Mouse (Mus musculus) MEL (cell line): ENCODE measurements at regions not wholly inside any gene's neighbourhood (a gene's known extent, or its start where the extent isn't known, plus 50 kb on each side); places are given as distances from the start of the nearest gene placed in this dataset.

Experiments used
- DNase-seq: peaks from one replicate; pipeline ENCODE4 v3.0.0; 2011; ENCODE audit warnings: low read depth, low spot score
- H3K27ac ChIP-seq: 2 replicates; pipeline ENCODE4 v1.5.1; 2012; ENCODE audit warnings: low read depth, mild to moderate bottlenecking, control low read depth, low read length, moderate library complexity; ENCODE audit not compliant: control insufficient read depth
- H3K27me3 ChIP-seq, 2 experiments: fragments of 150-350 bp in 1 of 2; sonication (generic) in 1 of 2; 2 replicates each; pipeline ENCODE4 v1.6.1; 2012; ENCODE audit warnings: low read length in 2 of 2, mild to moderate bottlenecking in 2 of 2, improper control_type of control experiment in 1 of 2, moderate library complexity in 1 of 2; ENCODE audit not compliant: insufficient read depth in 2 of 2, control insufficient read depth in 1 of 2
- H3K36me3 ChIP-seq, 2 experiments: 2 replicates each; pipeline ENCODE4 v1.6.1; 2012 to 2014; ENCODE audit warnings: low read length in 2 of 2, improper control_type of control experiment in 1 of 2, inconsistent platforms in 1 of 2, mild to moderate bottlenecking in 1 of 2; ENCODE audit not compliant: insufficient read depth in 2 of 2, control insufficient read depth in 1 of 2
- H3K4me1 ChIP-seq, 2 experiments: fragments of 150-350 bp in 1 of 2; sonication (generic) in 1 of 2; 2 replicates each; pipeline ENCODE4 v1.6.1; 2012; ENCODE audit warnings: low read length in 2 of 2, improper control_type of control experiment in 1 of 2, mild to moderate bottlenecking in 1 of 2; ENCODE audit not compliant: insufficient read depth in 2 of 2, control insufficient read depth in 1 of 2
- H3K4me3 ChIP-seq, 2 experiments: fragments of 150-350 bp in 1 of 2; sonication (generic) in 1 of 2; 2 replicates each; pipeline ENCODE4 v1.5.1; 2012; ENCODE audit warnings: low read depth in 2 of 2, low read length in 2 of 2, mild to moderate bottlenecking in 2 of 2, moderate library complexity in 2 of 2, control low read depth in 1 of 2, improper control_type of control experiment in 1 of 2; ENCODE audit not compliant: control insufficient read depth in 1 of 2, insufficient read depth in 1 of 2
- H3K79me2 ChIP-seq: 2 replicates; pipeline ENCODE4 v1.6.1; 2012; ENCODE audit warnings: mild to moderate bottlenecking, low read length, moderate library complexity; ENCODE audit not compliant: control insufficient read depth, poor library complexity, insufficient read depth
- H3K9ac ChIP-seq: 2 replicates; pipeline ENCODE4 v1.6.1; 2012; ENCODE audit warnings: low read depth, mild to moderate bottlenecking, control low read depth, low read length, moderate library complexity; ENCODE audit not compliant: control insufficient read depth, poor library complexity, severe bottlenecking
- H3K9me3 ChIP-seq: fragments of 150-350 bp; sonication (generic); replicated peaks from 2 replicates; pipeline ENCODE4 v1.6.1; 2012; ENCODE audit warnings: mild to moderate bottlenecking, low read length, improper control_type of control experiment, moderate library complexity; ENCODE audit not compliant: insufficient read depth
- BHLHE40 ChIP-seq: IDR thresholded peaks from 2 replicates; pipeline ENCODE4 v1.6.1; 2012; ENCODE audit warnings: low read depth, mild to moderate bottlenecking, inconsistent platforms, low read length, improper control_type of control experiment, borderline replicate concordance
- CHD1 ChIP-seq: IDR thresholded peaks from 2 replicates; pipeline ENCODE4 v1.6.1; 2012; ENCODE audit warnings: low read depth, mild to moderate bottlenecking, inconsistent platforms, low read length, improper control_type of control experiment
- E2F4 ChIP-seq: IDR thresholded peaks from 2 replicates; pipeline ENCODE4 v1.6.1; 2011; ENCODE audit warnings: low read depth, low read length, improper control_type of control experiment, borderline replicate concordance
- GATA1 ChIP-seq: IDR thresholded peaks from 2 replicates; pipeline ENCODE4 v1.6.1; 2011; ENCODE audit warnings: low read depth, low read length, improper control_type of control experiment
- JUND ChIP-seq: IDR thresholded peaks from 2 replicates; pipeline ENCODE4 v1.6.1; 2011; ENCODE audit warnings: low read depth, mild to moderate bottlenecking, improper control_type of control experiment, low read length
- KAT2A ChIP-seq: conservative IDR thresholded peaks from 2 replicates; pipeline ENCODE4 v1.6.1; 2012; ENCODE audit warnings: low read depth, low read length, improper control_type of control experiment, inconsistent platforms
- MEF2A ChIP-seq: IDR thresholded peaks from 2 replicates; pipeline ENCODE4 v1.6.1; 2014; ENCODE audit warnings: low read depth, mild to moderate bottlenecking, inconsistent platforms, low read length, improper control_type of control experiment; ENCODE audit not compliant: poor library complexity, insufficient replicate concordance, severe bottlenecking; ENCODE audit errors: extremely low read depth
- MYB ChIP-seq: IDR thresholded peaks from 2 replicates; pipeline ENCODE4 v1.6.1; 2011; ENCODE audit warnings: mild to moderate bottlenecking, low read depth, low read length, improper control_type of control experiment
- NELFE ChIP-seq: IDR thresholded peaks from 2 replicates; pipeline ENCODE4 v1.6.1; 2011; ENCODE audit warnings: low read depth, low read length, improper control_type of control experiment
- NRF1 ChIP-seq: IDR thresholded peaks from 2 replicates; pipeline ENCODE4 v1.6.1; 2014; ENCODE audit warnings: low read depth, mild to moderate bottlenecking, inconsistent platforms, low read length, improper control_type of control experiment, moderate library complexity; ENCODE audit not compliant: poor library complexity, insufficient read depth, severe bottlenecking
- POLR2A ChIP-seq, 2 experiments: IDR thresholded peaks; 2 replicates each; pipeline ENCODE4 v1.6.1; 2011 to 2012; ENCODE audit warnings: low read length in 2 of 2, mild to moderate bottlenecking in 2 of 2, control low read depth in 1 of 2, improper control_type of control experiment in 1 of 2, low read depth in 1 of 2, moderate library complexity in 1 of 2; ENCODE audit not compliant: control insufficient read depth in 1 of 2, insufficient read depth in 1 of 2, poor library complexity in 1 of 2
- POLR2AphosphoS2 ChIP-seq: IDR thresholded peaks from 2 replicates; pipeline ENCODE4 v1.6.1; 2011; ENCODE audit warnings: low read length, improper control_type of control experiment
- RAD21 ChIP-seq: IDR thresholded peaks from 2 replicates; pipeline ENCODE4 v1.6.1; 2011; ENCODE audit warnings: mild to moderate bottlenecking, low read depth, low read length, improper control_type of control experiment
- RCOR1 ChIP-seq: IDR thresholded peaks from 2 replicates; pipeline ENCODE4 v1.6.1; 2012; ENCODE audit warnings: low read depth, mild to moderate bottlenecking, inconsistent platforms, low read length, improper control_type of control experiment
- SIN3A ChIP-seq: IDR thresholded peaks from 2 replicates; pipeline ENCODE4 v1.6.1; 2012; ENCODE audit warnings: low read length, improper control_type of control experiment, inconsistent platforms
- TBP ChIP-seq: IDR thresholded peaks from 2 replicates; pipeline ENCODE4 v1.8.0; 2011; ENCODE audit warnings: low read depth, low read length, improper control_type of control experiment
- TCF12 ChIP-seq: IDR thresholded peaks from 2 replicates; pipeline ENCODE4 v1.6.1; 2014; ENCODE audit warnings: low read depth, mild to moderate bottlenecking, inconsistent platforms, low read length, improper control_type of control experiment, moderate library complexity
- USF2 ChIP-seq, 2 experiments: IDR thresholded peaks; 2 replicates each; pipeline ENCODE4 v1.6.1; 2011 to 2012; ENCODE audit warnings: improper control_type of control experiment in 2 of 2, low read length in 2 of 2, borderline replicate concordance in 1 of 2, inconsistent platforms in 1 of 2, low read depth in 1 of 2, mild to moderate bottlenecking in 1 of 2; ENCODE audit not compliant: insufficient read depth in 1 of 2
- ZC3H11A ChIP-seq: IDR thresholded peaks from 2 replicates; pipeline ENCODE4 v1.6.1; 2012; ENCODE audit warnings: low read depth, mild to moderate bottlenecking, inconsistent platforms, low read length, improper control_type of control experiment

DNA sequence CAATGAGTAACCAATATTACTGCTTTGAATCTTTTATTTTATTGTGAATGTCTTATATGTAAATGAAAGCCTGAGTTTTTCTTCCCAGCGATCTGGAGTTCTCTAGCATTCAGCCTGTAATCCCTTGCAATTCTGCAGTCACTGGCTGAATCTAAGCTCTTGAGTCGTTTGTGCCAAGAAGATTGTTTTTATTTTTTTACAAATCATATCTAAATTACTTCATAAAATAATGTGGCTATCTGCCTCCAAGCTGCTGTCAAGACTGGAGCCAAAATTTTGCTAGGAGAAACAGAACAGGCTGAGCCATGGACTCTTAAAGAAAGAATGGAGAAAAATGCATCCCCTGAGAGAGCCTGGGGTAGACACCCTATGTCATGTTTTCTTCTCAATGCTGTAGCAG lies 455.4 kb upstream of the Gm26657 start:
- H3K4me1 ChIP-seq = no peaks in the 10 kb centered on the region
- no peak overlapping the region for H3K4me3 ChIP-seq
- no peak for DNase-seq
- no peaks in the 10 kb centered on the region for H3K27me3 ChIP-seq
- no peaks in the 10 kb centered on the region for H3K9me3 ChIP-seq
- no peak overlapping the region for H3K9ac ChIP-seq
- H3K27ac ChIP-seq = no peak overlapping the region
- no peak for TF ChIP-seq JUND
- TF ChIP-seq ZC3H11A = no peak
- no peak for TF ChIP-seq NELFE
- TF ChIP-seq TBP = no peak
- no peak for TF ChIP-seq CHD1
- no peak for TF ChIP-seq MYB
- H3K79me2 ChIP-seq = no peaks in the 10 kb centered on the region
- H3K36me3 ChIP-seq = no peaks in the 10 kb centered on the region

DNA sequence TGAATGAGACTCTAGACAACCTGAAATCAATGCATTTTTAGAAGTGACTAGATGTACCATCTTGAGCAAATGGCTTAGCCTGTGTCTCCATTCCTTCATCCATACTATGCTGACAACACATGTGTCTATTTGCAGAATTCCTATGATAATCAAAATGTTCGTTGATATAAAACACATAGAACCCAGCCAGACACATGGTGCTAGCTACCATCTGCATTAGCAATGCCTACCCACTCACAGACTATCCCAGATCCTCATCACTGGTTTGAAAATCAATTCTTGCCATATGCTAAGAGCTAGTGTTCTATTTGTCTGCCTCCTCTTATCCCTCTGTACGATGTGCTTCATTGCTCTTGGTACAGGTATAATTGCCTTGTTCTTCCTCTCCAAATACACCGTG lies 464.0 kb upstream of the Gm26657 start:
- H3K79me2 ChIP-seq = no peaks in the 10 kb centered on the region
- no peak for DNase-seq
- H3K27me3 ChIP-seq = no peaks in the 10 kb centered on the region
- H3K4me3 ChIP-seq = no peak overlapping the region
- TF ChIP-seq BHLHE40 (no peak), RAD21 (no peak), NRF1 (no peak), E2F4 (no peak), TBP (no peak), POLR2AphosphoS2 (no peak), POLR2A (IDR thresholded peaks at IDR 0.05; ENCODE audit: control insufficient read depth in 1 of 2, insufficient read depth in 1 of 2, low read depth in 1 of 2, low read length in 2 of 2, poor library complexity in 1 of 2) (no peak), CHD1 (no peak), RCOR1 (no peak), TCF12 (no peak), JUND (no peak), USF2 (IDR thresholded peaks at IDR 0.05; ENCODE audit: borderline replicate concordance in 1 of 2, insufficient read depth in 1 of 2, low read depth in 1 of 2, low read length in 2 of 2) (no peak), GATA1 (no peak), MEF2A (no peak), SIN3A (no peak), KAT2A (no peak), MYB (no peak)
- H3K4me1 ChIP-seq = no peaks in the 10 kb centered on the region
- no peak overlapping the region for H3K9ac ChIP-seq
- H3K36me3 ChIP-seq = no peaks in the 10 kb centered on the region
- no peaks in the 10 kb centered on the region for H3K9me3 ChIP-seq
- no peak overlapping the region for H3K27ac ChIP-seq
